Mouse (Mus musculus): Measurements from ENCODE around the gene Zdhhc14. TPM values are rescaled to one million over a fixed set of nuclear protein-coding genes. Genes with fewer than 3 reads are reported as not detected.

Gene Zdhhc14
- polyA plus RNA-seq, 1 experiment from 2014 or later, result 2.4 TPM

DNA sequence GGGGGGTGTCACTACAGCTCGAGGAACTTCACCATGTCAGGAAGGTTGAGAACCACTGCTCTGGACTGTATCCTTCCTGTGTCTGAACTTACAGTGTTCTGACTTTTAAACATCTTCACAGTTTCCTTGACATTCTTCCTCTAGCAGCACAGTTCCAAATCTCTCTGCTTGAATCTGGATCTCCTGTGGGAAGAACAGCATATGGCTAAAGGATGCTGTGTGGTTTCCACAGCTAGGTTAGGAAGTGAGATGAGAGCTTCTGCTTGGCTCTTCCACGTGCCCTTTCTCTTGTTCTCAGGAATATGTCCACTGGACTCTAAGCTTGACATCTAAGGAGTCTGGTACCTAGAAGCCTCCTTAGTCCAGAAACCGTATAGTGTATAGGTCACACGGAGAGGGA, 15.7 kb downstream of the Zdhhc14 start:
- Histone ChIP-seq H3K9me3 (ENCODE audit: control insufficient read depth, low read depth, low read length) (no peaks in the 10 kb centered on the region), H3K27ac (ENCODE audit: low read length) (no peak overlapping the region), H3K4me2 (replicated peaks; ENCODE audit: low read depth, low read length) (no peak overlapping the region), H3K9ac (replicated peaks; ENCODE audit: low read depth, low read length) (no peak overlapping the region), H3K4me3 (ENCODE audit: low read depth, low read length) (no peak overlapping the region), H3K4me1 (ENCODE audit: control insufficient read depth, insufficient read depth, low read length) (peaks cover 8% of the 10 kb centered on the region; the same call in 1 of the 2 replicates), H3K36me3 (ENCODE audit: control insufficient read depth, insufficient read depth, low read length) (no peaks in the 10 kb centered on the region), H3K27me3 (ENCODE audit: control insufficient read depth, insufficient read depth, low read length) (no peaks in the 10 kb centered on the region)
- WGBS, result 86% methylated on average over 4 of the region's 4 CpGs
- ATAC-seq (ENCODE audit: insufficient number of reproducible peaks, insufficient read depth, low FRiP score, low read depth), result no peak

DNA sequence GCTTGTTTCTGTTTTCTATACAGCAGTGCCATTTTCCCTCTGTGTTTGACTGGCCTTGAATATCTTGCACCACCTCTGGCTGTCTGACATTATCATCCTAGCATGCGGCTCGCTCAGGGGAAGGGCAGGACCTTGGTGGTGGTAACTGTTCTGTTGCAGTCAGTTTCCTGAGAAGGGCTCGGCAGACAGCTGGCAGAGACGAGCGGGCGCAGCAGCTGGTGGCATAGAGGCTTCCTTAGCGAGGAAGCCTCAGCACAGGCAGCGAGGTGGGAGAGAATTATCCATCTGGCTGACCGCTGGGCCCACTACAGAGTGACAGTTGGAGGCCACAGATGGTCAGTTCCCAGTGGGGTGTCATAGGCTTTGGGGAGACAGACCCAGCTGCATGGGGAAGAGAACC, 18.2 kb downstream of the Zdhhc14 start:
- 87% methylated on average over 9 of the region's 9 CpGs for WGBS
- Histone ChIP-seq H3K4me3 (ENCODE audit: low read depth, low read length) (no peak overlapping the region), H3K4me1 (ENCODE audit: control insufficient read depth, insufficient read depth, low read length) (peaks cover 8% of the 10 kb centered on the region; the same call in 1 of the 2 replicates), H3K27ac (ENCODE audit: low read length) (no peak overlapping the region), H3K27me3 (ENCODE audit: control insufficient read depth, insufficient read depth, low read length) (no peaks in the 10 kb centered on the region), H3K4me2 (replicated peaks; ENCODE audit: low read depth, low read length) (no peak overlapping the region), H3K9ac (replicated peaks; ENCODE audit: low read depth, low read length) (no peak overlapping the region), H3K9me3 (ENCODE audit: control insufficient read depth, low read depth, low read length) (no peaks in the 10 kb centered on the region), H3K36me3 (ENCODE audit: control insufficient read depth, insufficient read depth, low read length) (no peaks in the 10 kb centered on the region)
- no peak for ATAC-seq (ENCODE audit: insufficient number of reproducible peaks, insufficient read depth, low FRiP score, low read depth)

DNA sequence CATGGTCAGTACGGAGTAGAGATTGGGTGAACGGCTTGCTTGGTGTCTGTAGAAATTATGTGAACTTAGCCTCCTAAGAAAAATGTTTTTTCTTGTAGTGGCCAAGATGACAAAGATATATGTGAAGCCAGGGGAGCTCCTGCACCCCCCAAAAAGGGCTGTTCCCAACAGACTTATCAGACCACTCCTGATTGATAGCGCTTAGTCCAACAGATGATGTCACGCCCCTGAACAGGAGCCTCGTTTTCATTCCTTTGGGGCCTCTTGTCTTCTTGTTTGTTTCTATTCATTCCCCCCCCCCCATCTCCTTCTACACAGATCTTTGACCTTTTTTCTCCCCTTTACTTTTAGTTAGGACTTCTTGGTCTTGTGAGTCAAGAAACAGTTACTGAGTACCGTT, 19.4 kb downstream of the Zdhhc14 start:
- no peaks in the 10 kb centered on the region for H3K9me3 ChIP-seq (ENCODE audit: control insufficient read depth, low read depth, low read length)
- no peak overlapping the region for H3K4me3 ChIP-seq (ENCODE audit: low read depth, low read length)
- no peak overlapping the region for H3K27ac ChIP-seq (ENCODE audit: low read length)
- peaks cover 5% of the 10 kb centered on the region; the same call in 1 of the 2 replicates for H3K4me1 ChIP-seq (ENCODE audit: control insufficient read depth, insufficient read depth, low read length)
- H3K27me3 ChIP-seq (ENCODE audit: control insufficient read depth, insufficient read depth, low read length), result no peaks in the 10 kb centered on the region
- H3K4me2 ChIP-seq (replicated peaks; ENCODE audit: low read depth, low read length), result no peak overlapping the region
- 65% methylated on average over 6 of the region's 6 CpGs for WGBS
- no peaks in the 10 kb centered on the region for H3K36me3 ChIP-seq (ENCODE audit: control insufficient read depth, insufficient read depth, low read length)
- H3K9ac ChIP-seq (replicated peaks; ENCODE audit: low read depth, low read length), result no peak overlapping the region
- no peak for ATAC-seq (ENCODE audit: insufficient number of reproducible peaks, insufficient read depth, low FRiP score, low read depth)

GRCm38 (mm10) chr17:5519466-5519865, 27.1 kb downstream of the Zdhhc14 start:
- Histone ChIP-seq H3K27ac (ENCODE audit: low read length) (no peak overlapping the region), H3K9ac (replicated peaks; ENCODE audit: low read depth, low read length) (no peak overlapping the region), H3K4me2 (replicated peaks; ENCODE audit: low read depth, low read length) (no peak overlapping the region), H3K4me1 (ENCODE audit: control insufficient read depth, insufficient read depth, low read length) (no peaks in the 10 kb centered on the region), H3K4me3 (ENCODE audit: low read depth, low read length) (no peak overlapping the region), H3K27me3 (ENCODE audit: control insufficient read depth, insufficient read depth, low read length) (no peaks in the 10 kb centered on the region), H3K9me3 (ENCODE audit: control insufficient read depth, low read depth, low read length) (0 out of 2 replicates have a peak, but pooled peaks cover 3% of the 10 kb centered on the region), H3K36me3 (ENCODE audit: control insufficient read depth, insufficient read depth, low read length) (no peaks in the 10 kb centered on the region)
- 87% methylated on average over 10 of the region's 10 CpGs for WGBS
- ATAC-seq (ENCODE audit: insufficient number of reproducible peaks, insufficient read depth, low FRiP score, low read depth), result no peak

GRCm38 (mm10) chr17:5519910-5520592, 27.7 kb downstream of the Zdhhc14 start:
- Histone ChIP-seq H3K9ac (replicated peaks; ENCODE audit: low read depth, low read length) (no peak overlapping the region), H3K9me3 (ENCODE audit: control insufficient read depth, low read depth, low read length) (0 out of 2 replicates have a peak, but pooled peaks cover 3% of the 10 kb centered on the region), H3K4me3 (ENCODE audit: low read depth, low read length) (no peak overlapping the region), H3K27ac (ENCODE audit: low read length) (no peak overlapping the region), H3K27me3 (ENCODE audit: control insufficient read depth, insufficient read depth, low read length) (no peaks in the 10 kb centered on the region), H3K36me3 (ENCODE audit: control insufficient read depth, insufficient read depth, low read length) (no peaks in the 10 kb centered on the region), H3K4me2 (replicated peaks; ENCODE audit: low read depth, low read length) (no peak overlapping the region), H3K4me1 (ENCODE audit: control insufficient read depth, insufficient read depth, low read length) (no peaks in the 10 kb centered on the region)
- WGBS, result 80% methylated on average over 13 of the region's 13 CpGs
- ATAC-seq (ENCODE audit: insufficient number of reproducible peaks, insufficient read depth, low FRiP score, low read depth), result no peak

- H3K9ac ChIP-seq (replicated peaks; ENCODE audit: low read depth, low read length), result no peak overlapping the region
- no peaks in the 10 kb centered on the region for H3K27me3 ChIP-seq (ENCODE audit: control insufficient read depth, insufficient read depth, low read length)
- WGBS, result 35% methylated on average over 1 of the region's 1 CpGs
Observed at GRCm38 (mm10) chr17:5521532-5521931, 29.2 kb downstream of the Zdhhc14 start.

DNA sequence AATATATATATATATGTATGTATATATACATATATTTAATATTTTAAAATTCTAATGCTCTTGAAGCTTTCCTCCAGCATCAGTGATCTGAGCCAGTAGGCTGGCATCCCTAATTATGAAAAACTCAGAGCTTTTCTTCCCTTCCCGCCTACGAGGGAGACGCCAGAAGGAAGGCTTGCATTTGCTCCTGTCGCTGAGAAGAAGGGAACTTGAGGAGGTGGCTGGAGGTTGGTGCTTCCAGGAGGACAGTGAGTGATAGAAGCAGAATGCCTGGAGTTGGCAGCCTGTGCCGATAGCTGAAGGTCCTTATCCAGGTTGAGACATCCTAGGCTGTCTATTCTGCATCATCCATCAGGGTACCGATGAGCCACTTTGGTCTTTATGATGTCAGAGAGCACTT, 37.2 kb downstream of the Zdhhc14 start:
- no peaks in the 10 kb centered on the region for H3K27me3 ChIP-seq (ENCODE audit: control insufficient read depth, insufficient read depth, low read length)
- H3K4me3 ChIP-seq (ENCODE audit: low read depth, low read length), result no peak overlapping the region
- no peaks in the 10 kb centered on the region for H3K4me1 ChIP-seq (ENCODE audit: control insufficient read depth, insufficient read depth, low read length)
- H3K36me3 ChIP-seq (ENCODE audit: control insufficient read depth, insufficient read depth, low read length), result no peaks in the 10 kb centered on the region
- ATAC-seq (ENCODE audit: insufficient number of reproducible peaks, insufficient read depth, low FRiP score, low read depth), result no peak
- 83% methylated on average over 6 of the region's 6 CpGs for WGBS
- no peak overlapping the region for H3K9ac ChIP-seq (replicated peaks; ENCODE audit: low read depth, low read length)
- no peak overlapping the region for H3K27ac ChIP-seq (ENCODE audit: low read length)
- no peak overlapping the region for H3K4me2 ChIP-seq (replicated peaks; ENCODE audit: low read depth, low read length)
- no peaks in the 10 kb centered on the region for H3K9me3 ChIP-seq (ENCODE audit: control insufficient read depth, low read depth, low read length)

More at GRCm38 (mm10) chr17:5521532-5521931, 29.2 kb downstream of the Zdhhc14 start:
- no peak for ATAC-seq (ENCODE audit: insufficient number of reproducible peaks, insufficient read depth, low FRiP score, low read depth)
- Histone ChIP-seq H3K4me1 (ENCODE audit: control insufficient read depth, insufficient read depth, low read length) (no peaks in the 10 kb centered on the region), H3K36me3 (ENCODE audit: control insufficient read depth, insufficient read depth, low read length) (no peaks in the 10 kb centered on the region), H3K27ac (ENCODE audit: low read length) (no peak overlapping the region), H3K4me3 (ENCODE audit: low read depth, low read length) (no peak overlapping the region), H3K4me2 (replicated peaks; ENCODE audit: low read depth, low read length) (no peak overlapping the region), H3K9me3 (ENCODE audit: control insufficient read depth, low read depth, low read length) (0 out of 2 replicates have a peak, but pooled peaks cover 3% of the 10 kb centered on the region)

GRCm38 (mm10) chr17:5532816-5533215, 40.5 kb downstream of the Zdhhc14 start:
- no peaks in the 10 kb centered on the region for H3K27me3 ChIP-seq (ENCODE audit: control insufficient read depth, insufficient read depth, low read length)
- no peak overlapping the region for H3K27ac ChIP-seq (ENCODE audit: low read length)
- no peak overlapping the region for H3K4me2 ChIP-seq (replicated peaks; ENCODE audit: low read depth, low read length)
- H3K9ac ChIP-seq (replicated peaks; ENCODE audit: low read depth, low read length), result no peak overlapping the region
- no peaks in the 10 kb centered on the region for H3K4me1 ChIP-seq (ENCODE audit: control insufficient read depth, insufficient read depth, low read length)
- H3K36me3 ChIP-seq (ENCODE audit: control insufficient read depth, insufficient read depth, low read length), result no peaks in the 10 kb centered on the region
- no peak for ATAC-seq (ENCODE audit: insufficient number of reproducible peaks, insufficient read depth, low FRiP score, low read depth)
- no peak overlapping the region for H3K4me3 ChIP-seq (ENCODE audit: low read depth, low read length)
- 54% methylated on average over 5 of the region's 5 CpGs for WGBS
- no peaks in the 10 kb centered on the region for H3K9me3 ChIP-seq (ENCODE audit: control insufficient read depth, low read depth, low read length)

DNA sequence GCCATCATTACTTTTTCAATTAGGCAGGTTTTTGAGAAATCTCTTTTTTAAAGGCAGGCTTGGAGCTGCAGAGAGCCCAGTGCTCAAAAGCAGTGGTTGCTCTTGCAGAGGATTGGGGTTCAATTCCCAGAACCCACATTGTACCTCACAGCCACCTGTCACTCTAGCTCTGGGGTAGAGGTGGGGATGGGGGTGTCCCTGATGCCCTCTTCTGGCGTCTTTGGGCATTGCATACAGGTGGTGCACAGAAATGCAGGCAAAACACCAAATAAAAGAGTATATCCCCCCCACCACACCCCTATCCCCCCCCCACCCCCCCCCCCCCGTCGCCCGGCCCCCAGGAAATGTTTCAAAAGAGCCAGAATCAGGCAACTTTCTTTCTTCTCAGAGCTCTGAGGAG, 43.0 kb downstream of the Zdhhc14 start:
- no peak overlapping the region for H3K27ac ChIP-seq (ENCODE audit: low read length)
- H3K4me3 ChIP-seq (ENCODE audit: low read depth, low read length), result no peak overlapping the region
- no peak overlapping the region for H3K4me2 ChIP-seq (replicated peaks; ENCODE audit: low read depth, low read length)
- no peaks in the 10 kb centered on the region for H3K4me1 ChIP-seq (ENCODE audit: control insufficient read depth, insufficient read depth, low read length)
- no peaks in the 10 kb centered on the region for H3K27me3 ChIP-seq (ENCODE audit: control insufficient read depth, insufficient read depth, low read length)
- H3K36me3 ChIP-seq (ENCODE audit: control insufficient read depth, insufficient read depth, low read length), result no peaks in the 10 kb centered on the region
- H3K9me3 ChIP-seq (ENCODE audit: control insufficient read depth, low read depth, low read length), result no peaks in the 10 kb centered on the region
- ATAC-seq (ENCODE audit: insufficient number of reproducible peaks, insufficient read depth, low FRiP score, low read depth), result no peak
- WGBS, result 15% methylated on average over 1 of the region's 4 CpGs
- no peak overlapping the region for H3K9ac ChIP-seq (replicated peaks; ENCODE audit: low read depth, low read length)

All from stomach, embryonic 14.5 days (tissue).